Mouse (Mus musculus): ENCODE data around the gene AL607142.1. TPM values are rescaled to one million over a fixed set of nuclear protein-coding genes. Genes with fewer than 3 reads are reported as not detected.

Gene AL607142.1
- polyA plus RNA-seq, 1 experiment, result not detected

Other genes starting within 250 kb of the AL607142.1 start
- gene Edn2, start 96.2 kb downstream of the AL607142.1 start, polyA plus RNA-seq (2012; ENCODE audit: insufficient read depth, insufficient read length, missing spikeins), result not detected in 2 replicates
- not detected in 2 replicates for gene Foxo6, start 222.4 kb downstream of the AL607142.1 start, polyA plus RNA-seq (2012; ENCODE audit: insufficient read depth, insufficient read length, missing spikeins)

Measured in brown adipose tissue, adult 24 weeks (tissue).